Comparison of ENCODE assay signal across 38 mouse cellular contexts in the genomic region with DNA sequence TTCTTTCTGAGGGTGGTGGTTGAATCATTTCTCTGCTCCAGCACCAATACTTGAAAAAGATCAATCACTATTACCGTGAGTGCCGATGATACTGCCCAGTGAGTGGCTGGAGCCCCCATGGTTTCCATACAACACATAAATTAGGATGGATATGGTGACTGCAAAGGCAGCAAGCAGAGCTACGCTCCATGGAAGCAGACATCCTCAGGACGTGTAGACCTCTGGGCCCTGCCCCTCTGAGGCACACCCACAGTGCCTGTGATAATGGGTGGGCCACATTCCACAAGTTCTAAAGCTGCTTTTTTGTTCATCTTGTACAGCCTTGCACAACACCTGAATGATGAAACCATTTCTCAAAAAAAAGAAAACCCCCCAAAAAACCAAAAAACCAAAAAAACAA. TPM values are rescaled to one million over a fixed set of nuclear protein-coding genes. Genes with fewer than 3 reads are reported as not detected.
"Had no signal": no experiment of that assay in that cellular context is flagged by ENCODE, and none has a peak within 500 bp of the region (broad histone marks: within the 10 kb centered on the region; RNA-seq: fewer than 3 reads in every experiment).

No protein-coding gene starts in this region.

- DNase-seq: heart, postnatal 10 days; heart, postnatal 14 days; heart, postnatal 36 days; heart, postnatal 4 days; kidney, adult 11 months; kidney, adult 18-20 months; kidney, adult 2 months; kidney, adult 8-10 months; kidney, adult 9 months; kidney, postnatal 10 days; kidney, postnatal 14 days; kidney, postnatal 25 days; kidney, postnatal 36 days; kidney, postnatal 4 days; layer of hippocampus, postnatal 36 days had no signal

RNA-seq across cellular contexts. Expression of a gene that starts 10.2 kb away (rescaled TPM):
- polyA plus RNA-seq: hindbrain, embryonic 10.5 days; hindbrain, embryonic 11.5 days; hindbrain, embryonic 12.5 days; hindbrain, embryonic 13.5 days; hindbrain, embryonic 14.5 days; hindbrain, embryonic 15.5 days; hindbrain, embryonic 16.5 days; hindbrain, postnatal 0 days; intestine, embryonic 14.5 days; intestine, embryonic 15.5 days; intestine, embryonic 16.5 days; intestine, postnatal 0 days; kidney, adult 2 months; kidney, embryonic 14.5 days; kidney, embryonic 15.5 days; kidney, embryonic 16.5 days; kidney, postnatal 0 days; large intestine, adult 2 months had no signal

RNA-seq across cellular contexts. Expression of a gene that starts 37.1 kb away (rescaled TPM):
- polyA plus RNA-seq: heart, embryonic 12.5 days; heart, embryonic 13.5 days; heart, embryonic 14.5 days; heart, embryonic 15.5 days; heart, embryonic 16.5 days; heart, postnatal 0 days; hindbrain, embryonic 10.5 days; hindbrain, embryonic 11.5 days; hindbrain, embryonic 12.5 days; hindbrain, embryonic 13.5 days; hindbrain, embryonic 14.5 days; hindbrain, embryonic 15.5 days; hindbrain, embryonic 16.5 days; hindbrain, postnatal 0 days; intestine, embryonic 14.5 days; intestine, embryonic 15.5 days; intestine, embryonic 16.5 days; intestine, postnatal 0 days; kidney, adult 2 months; kidney, embryonic 14.5 days; kidney, embryonic 15.5 days; kidney, embryonic 16.5 days; kidney, postnatal 0 days; large intestine, adult 2 months had no signal
